Mouse (Mus musculus): ENCODE measurements around the gene Plekhb2. TPM values are rescaled to one million over a fixed set of nuclear protein-coding genes. Genes with fewer than 3 reads are reported as not detected.

The Plekhb2 gene
- total RNA-seq, 2 experiments from 2014 or later: 269 to 306 TPM

DNA sequence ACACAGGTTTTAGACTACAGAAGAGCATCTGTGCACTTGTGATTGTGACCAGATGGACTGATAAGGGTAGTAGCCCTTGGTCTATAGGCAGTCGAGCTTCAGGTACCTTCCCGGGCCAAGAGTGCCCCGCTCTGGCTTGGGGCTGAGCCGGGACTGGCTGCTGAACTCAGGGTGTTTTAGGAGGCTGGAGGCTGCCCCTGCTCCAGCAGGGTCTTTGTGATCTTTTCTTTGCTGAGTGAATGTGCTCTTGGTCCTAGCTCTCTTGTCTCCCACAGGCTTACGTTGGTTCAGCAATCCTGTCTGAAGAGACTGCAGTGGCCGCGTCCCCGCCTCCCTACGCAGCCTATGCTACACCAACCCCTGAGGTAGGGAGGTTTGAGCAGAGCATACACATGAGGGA lies 16.1 kb downstream of the Plekhb2 start:
- DNase-seq (ENCODE audit: low spot score in 2 of 2): no peak

DNA sequence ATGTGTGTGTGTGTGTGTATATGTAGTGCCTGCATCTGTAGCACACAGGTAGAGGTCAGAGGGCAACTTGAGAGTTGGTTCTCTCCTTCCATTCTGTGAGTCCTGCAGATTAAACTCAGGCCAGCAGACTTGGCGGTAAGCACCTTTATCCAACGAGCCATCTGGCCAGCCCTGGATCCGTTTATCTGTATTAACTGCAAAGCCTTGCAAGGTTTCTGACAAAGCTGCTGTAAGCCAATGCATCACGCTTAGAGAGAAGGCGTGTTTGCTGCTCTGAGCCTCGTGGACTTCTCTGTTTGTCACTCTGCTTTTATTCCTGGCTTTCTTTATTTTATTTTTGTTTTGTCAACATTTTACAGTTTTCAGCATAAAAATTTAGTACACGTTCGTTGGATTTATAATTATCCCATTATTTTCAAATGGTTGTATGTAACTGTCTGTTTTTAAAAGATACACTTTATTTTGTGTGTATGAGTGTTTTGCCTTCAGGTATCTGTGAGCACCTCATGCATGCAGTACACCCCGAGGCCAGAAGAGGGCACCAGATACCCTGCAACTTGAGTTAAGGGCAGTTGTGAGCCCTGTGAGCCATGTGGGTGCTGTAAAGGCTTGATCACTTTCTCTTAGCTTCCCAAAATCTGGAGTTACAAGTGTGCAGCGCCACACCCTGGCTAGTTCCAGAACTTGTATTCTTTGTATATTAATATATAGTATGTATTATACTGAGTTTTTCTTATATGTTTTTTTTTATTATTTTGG lies 17.2 kb downstream of the Plekhb2 start:
- DNase-seq (ENCODE audit: low spot score in 2 of 2): peak; percentile 88 to 93

DNA sequence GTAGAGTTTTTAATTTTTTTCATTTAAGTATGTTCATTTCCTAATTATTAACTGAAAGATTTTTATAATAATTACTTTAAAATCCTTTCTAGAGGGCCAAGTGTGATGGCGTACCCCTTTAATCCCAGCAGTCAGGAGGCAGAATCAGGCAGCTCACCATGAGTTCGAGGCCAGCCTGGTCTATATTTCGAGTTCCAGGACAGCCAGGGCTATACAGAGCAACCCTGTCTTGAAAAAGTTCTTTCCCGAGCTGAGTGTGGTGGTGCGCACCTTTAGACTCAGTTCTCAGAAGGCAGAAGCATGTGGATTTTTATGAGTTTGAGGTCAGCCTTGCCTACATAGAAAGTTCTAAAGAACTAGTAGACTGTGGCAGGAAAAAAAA lies 17.8 kb downstream of the Plekhb2 start:
- no peak for DNase-seq (ENCODE audit: low spot score in 2 of 2)

DNA sequence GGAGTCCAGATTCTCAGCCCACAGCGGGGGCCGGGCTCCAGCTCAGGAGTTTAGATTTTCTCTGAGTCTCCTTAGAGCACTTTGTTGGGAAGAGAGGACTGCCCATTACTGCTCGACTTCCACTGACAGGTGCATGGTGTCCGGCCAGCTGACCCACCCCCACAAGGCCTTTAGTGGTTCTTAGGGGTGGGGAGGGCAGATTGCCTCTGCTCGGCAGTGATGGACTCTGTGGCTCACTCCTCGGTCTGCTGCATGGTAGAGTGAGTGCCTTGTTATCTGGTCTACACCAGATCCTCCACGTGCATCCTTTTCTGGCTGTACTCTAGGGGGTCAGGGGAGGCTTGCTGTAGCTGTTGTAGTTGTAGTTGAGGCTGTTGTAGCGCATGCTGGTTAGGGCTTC lies 18.6 kb downstream of the Plekhb2 start:
- no peak for DNase-seq (ENCODE audit: low spot score in 2 of 2)

DNA sequence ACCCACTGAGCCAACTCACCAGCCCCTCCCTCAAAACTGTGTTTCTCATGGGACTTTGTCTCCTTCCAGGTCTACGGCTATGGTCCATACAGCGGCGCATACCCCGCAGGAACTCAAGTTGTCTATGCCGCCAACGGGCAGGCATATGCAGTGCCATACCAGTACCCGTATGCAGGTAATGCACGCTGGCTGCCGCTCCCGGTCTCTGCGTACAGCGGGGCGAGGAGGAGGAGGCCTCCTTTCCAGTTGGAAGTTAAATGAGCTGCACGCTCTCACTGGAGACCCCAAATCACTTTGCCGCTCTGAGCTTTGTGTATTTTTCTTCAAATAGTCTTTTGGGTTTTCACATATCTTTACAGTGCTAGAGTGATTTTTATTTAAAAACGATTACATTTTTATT lies 19.5 kb downstream of the Plekhb2 start:
- DNase-seq (ENCODE audit: low spot score in 2 of 2): no peak

DNA sequence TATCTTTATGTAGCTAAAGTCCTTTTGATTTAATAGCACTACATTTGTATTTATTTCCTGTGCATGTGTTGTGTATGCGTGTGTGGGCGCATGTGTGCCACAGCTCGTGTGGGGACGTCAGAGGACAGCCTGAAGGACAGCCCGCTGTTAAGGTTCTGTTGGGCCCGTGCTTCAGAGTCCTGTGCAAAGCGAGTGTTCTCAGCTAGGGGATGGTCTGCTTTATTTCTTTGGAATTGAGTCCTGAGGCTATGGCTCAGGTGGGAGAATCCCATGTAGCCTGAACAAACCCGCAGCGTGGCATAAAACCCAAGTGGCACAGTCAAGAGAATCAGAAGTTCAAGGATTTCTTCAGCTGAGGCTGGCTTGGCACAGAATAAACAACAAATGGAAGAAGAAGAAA lies 21.4 kb downstream of the Plekhb2 start:
- no peak for DNase-seq (ENCODE audit: low spot score in 2 of 2)

DNA sequence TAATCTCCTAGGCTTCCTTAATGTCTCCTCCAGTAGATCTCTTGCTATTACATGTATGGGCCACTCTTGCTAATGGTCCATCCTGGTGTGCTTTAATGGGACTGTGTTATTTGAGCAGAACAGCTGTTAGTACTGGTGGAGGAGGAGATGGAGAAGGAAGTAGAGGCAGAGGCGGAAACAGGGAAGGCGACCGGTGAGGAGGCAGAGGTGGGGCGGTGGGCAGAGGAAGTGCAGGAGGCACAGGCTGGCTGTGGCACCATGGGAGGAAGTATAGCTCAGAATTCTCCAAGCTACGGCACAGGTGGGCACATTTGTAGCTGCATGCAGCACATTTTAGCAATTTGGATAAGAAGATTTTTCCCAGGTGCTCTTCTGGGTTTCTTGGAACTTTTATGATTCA lies 23.8 kb downstream of the Plekhb2 start:
- no peak for DNase-seq (ENCODE audit: low spot score in 2 of 2)

DNA sequence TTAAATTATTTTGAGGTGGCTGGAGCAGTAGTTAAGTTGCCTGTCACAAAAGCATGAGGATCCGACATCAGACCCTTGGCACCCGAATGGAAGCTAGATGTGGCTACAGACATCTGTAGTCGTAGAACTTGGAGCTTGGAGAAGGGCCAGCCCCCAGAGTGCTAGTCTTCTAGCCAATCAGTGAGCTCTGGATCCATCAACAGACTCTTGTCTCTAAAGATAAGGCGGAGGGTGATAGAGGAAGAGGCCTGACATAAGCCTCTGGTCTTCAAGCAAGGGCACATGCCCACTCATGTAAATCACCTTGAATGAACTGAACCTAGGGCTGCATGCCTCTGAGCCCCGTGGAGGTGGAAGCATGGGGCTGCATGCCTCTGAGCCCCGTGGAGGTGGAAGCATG lies 29.8 kb downstream of the Plekhb2 start:
- no peak for DNase-seq (ENCODE audit: low spot score in 2 of 2)

DNA sequence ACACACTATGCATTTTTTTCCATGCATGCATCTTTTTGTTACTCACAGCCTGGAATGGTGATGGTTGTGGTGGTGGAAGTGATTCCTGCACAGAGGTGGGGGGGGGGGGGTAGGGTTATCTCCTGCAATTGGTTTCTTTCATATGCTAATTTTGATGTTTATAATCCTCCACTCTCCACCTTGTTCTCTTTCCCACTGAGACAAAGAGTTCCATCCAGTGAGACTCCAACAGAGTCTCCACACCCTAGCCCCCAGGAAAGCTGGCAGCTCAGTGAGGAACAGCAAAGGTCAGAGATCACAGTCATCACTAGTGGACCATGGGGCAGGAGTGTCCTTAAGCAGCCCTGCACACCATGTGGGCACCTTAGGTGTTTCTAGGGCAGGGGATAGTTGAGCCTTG lies 34.0 kb downstream of the Plekhb2 start:
- no peak for DNase-seq (ENCODE audit: low spot score in 2 of 2)

DNA sequence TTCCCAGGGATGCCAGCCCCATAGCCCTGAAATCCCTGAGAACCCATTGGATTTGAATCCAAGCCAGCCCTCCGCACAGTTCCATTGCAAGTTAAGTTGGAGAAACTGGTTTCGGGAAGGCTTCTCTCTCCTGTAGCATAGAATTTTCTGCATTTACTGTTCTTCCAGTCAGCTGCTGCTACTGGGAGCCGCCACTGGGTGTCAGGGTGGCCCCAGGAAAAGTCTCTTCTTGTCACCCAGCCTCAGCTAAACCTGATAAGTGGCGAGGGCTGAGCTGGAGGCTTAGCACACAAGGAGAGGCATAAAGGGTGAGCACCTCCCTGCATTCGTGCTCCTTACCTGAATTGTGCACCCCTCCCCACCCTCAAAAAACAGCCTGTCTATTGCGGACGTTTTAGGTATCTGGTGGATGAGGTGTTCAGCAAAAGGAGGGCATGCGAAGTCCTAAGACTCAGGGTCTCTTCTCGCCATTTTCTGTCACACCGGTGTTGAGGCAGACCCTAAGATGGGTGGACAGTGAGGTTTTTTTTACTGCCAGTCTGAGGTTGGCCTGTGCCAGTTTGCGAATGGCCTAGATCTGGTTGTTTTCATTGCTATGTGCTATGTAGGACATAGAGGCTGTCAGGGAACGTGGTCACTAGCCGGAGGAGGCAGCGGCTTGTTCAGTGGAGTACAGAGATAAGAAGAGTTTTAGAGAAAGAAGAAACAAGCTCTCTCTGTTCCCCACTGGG lies 41.9 kb downstream of the Plekhb2 start:
- DNase-seq (ENCODE audit: low spot score in 2 of 2): peak; percentile 59 to 70

DNA sequence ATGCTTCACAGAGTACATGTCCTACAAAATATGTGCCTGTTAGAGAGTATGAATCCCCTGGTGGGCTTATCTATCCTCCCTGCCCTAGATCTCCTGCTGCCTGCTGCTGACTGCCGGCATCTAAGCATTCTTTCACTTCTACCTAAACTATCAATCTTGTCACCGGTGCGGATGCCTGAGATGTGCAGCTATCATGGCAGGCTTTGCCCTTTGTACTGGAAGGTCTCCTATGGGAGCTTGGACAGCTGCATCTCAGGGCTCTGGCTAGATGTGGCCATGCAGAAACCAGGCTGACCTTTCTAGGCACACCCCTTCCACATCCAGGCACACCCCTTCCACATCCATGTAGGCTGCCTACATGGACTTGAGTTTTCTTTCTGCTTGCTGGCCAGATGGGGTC lies 42.7 kb downstream of the Plekhb2 start:
- DNase-seq (ENCODE audit: low spot score in 2 of 2): no peak

DNA sequence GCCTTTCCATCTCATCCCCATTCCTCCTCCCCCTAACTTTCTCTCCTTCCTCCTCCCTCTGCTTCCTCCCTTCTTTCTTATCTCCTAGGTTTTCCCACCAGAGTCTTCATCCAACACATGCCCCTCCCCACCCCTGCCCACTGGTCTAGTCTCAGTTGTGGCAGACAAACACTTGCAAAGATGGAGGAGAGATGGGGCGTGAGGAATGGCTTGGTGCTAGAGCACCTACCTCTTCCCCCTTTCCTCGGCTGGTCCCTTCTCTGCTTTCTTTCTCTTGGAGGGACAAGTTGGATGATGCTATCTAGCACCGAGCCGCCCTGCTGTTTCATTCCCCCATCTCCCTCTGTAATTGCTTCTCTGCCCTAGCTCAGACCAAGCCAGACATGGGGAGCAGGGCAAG lies 43.6 kb downstream of the Plekhb2 start:
- no peak for DNase-seq (ENCODE audit: low spot score in 2 of 2)

DNA sequence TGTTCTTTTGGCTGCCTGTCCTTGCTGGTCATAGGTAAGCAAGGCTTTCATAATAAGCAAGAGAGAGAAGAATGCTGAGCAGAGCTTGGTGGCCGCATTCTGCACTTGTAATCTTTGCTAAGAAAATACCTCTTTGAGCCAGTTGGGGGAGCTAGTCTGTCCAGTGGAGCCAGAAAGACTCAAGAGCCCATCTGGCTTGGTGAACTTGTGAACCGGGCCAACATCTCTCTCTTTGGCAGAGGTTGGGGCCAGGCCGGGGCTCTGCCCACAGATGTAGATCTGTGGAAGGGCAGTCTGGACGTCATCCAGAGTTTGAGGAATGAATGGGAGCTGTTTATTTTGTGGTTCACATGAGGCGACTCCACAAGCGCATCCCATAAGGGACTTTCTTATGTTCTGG lies 44.1 kb downstream of the Plekhb2 start:
- DNase-seq (ENCODE audit: low spot score in 2 of 2): peak in 1 of 2 experiments; percentile 15

DNA sequence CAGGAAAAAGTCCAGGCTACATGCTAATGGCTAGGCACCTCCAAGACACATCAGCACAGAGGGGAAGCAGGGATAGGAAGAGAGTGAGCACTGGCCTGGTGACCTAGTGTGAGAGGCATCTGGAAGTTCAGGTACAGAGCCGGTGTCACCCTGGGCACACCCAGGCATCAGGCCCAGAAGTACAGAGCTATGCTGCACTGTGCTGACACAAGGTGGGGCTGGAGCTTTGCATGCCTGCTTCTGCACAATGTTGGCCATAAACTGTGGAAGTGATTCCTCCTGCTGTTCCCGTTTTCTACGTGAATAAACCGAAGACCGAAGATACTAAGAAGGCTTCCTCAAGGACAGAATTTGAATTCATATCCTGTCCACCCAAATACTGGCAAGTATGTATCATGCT lies 46.3 kb downstream of the Plekhb2 start:
- no peak for DNase-seq (ENCODE audit: low spot score in 2 of 2)

DNA sequence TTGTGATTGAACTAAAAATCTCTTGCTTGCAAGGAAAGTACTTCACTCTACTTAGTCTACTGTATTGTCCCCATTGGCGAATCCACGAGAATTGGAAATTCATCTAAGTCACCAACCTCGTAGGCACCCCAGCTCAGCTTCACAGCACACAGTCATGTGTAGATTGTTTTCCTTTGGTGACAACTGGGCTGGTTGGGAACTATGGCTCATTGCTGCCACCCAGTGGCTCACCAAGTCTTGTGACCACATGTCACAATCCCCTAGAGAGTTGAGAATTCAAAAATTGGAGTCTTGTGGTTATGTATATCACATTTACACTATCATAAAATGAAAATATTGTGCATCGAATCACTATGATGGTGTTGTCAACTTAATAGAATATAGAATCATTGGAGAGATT lies 47.1 kb downstream of the Plekhb2 start:
- DNase-seq (ENCODE audit: low spot score in 2 of 2): peak; percentile 57 to 74

DNA sequence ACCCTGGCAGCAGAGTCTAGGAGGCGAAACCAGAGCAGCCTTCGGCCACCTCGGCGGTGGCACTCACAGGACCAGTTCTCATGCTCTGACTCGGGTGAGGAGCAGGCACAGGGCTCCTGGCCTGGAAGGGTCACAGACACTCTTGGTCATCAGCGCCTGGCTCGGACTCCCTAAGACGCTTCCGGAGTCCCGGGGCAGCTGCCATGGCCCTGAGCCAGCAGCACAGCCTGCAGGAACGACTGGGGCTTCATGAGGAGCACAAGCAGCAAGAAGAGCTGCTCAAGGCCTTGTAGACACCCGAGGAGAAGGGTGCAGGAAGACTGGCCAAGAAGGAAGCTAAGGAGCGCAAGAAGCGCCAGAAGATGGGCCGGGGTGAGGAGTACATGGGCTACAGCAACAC lies 78.9 kb downstream of the Plekhb2 start:
- DNase-seq (ENCODE audit: low spot score in 2 of 2): no peak

Other genes starting within 250 kb of the Plekhb2 start
- gene Fam168b, start 6.9 kb upstream of the Plekhb2 start, total RNA-seq (2021): 100 to 1,000 TPM; 244 to 245 TPM

Data from left cerebral cortex, adult 18-20 months (tissue).